Mouse (Mus musculus): Measurements from ENCODE around the gene Slc25a39.

DNA sequence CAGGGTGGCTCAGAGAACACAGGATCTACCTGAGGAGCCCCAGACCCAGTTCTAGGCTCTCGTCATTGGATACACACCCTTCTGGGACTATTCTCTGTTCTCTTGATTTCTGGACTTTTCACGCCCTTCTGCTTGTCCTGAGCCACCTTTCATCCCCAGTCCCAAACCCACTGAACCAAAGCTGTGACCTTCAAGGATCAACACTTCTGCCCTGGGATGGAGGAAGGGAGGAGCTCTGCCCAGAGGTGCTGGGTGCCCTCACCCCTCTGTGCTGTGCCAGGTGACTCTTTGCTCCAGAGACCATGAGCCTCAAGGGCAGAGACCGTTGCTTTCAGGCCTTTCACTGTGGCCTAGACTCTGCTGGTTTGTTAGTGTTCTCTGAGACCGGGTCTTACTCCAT, 38.5 kb downstream of the Slc25a39 start:
- TF ChIP-seq CTCF (IDR thresholded peaks at IDR 0.05; ENCODE audit: control insufficient read depth, insufficient read depth, insufficient replicate concordance, low read depth, low read length): no peak
- no peak for TF ChIP-seq POLR2A (IDR thresholded peaks at IDR 0.05; ENCODE audit: control insufficient read depth, low read depth, low read length)

Measured in testis, adult 2 months (tissue).